Mouse (Mus musculus): Measurements from ENCODE around the gene Cntn1.
"Not testable (repeated sequence)": the region's sequence is repeated elsewhere in the genome, so short reads cannot be mapped to it uniquely, and the experiment has no call there.

The Cntn1 gene

GRCm38 (mm10) chr15:92271801-92272365, 220.9 kb downstream of the Cntn1 start:
- DNase-seq: no peak

GRCm38 (mm10) chr15:92276826-92277225, 225.9 kb downstream of the Cntn1 start:
- DNase-seq: no peak

- no peak for DNase-seq
Measured at GRCm38 (mm10) chr15:92277984-92278383, 227.0 kb downstream of the Cntn1 start.

GRCm38 (mm10) chr15:92280966-92281365, 230.0 kb downstream of the Cntn1 start:
- DNase-seq: no peak

GRCm38 (mm10) chr15:92287616-92288015, 236.7 kb downstream of the Cntn1 start:
- no peak for DNase-seq

- DNase-seq: no peak
Measured at GRCm38 (mm10) chr15:92296479-92296878, 245.5 kb downstream of the Cntn1 start.

- no peak for DNase-seq
Measured at GRCm38 (mm10) chr15:92302796-92303195, 251.8 kb downstream of the Cntn1 start.

- DNase-seq: no peak
Measured at GRCm38 (mm10) chr15:92304221-92304620, 253.3 kb downstream of the Cntn1 start.

GRCm38 (mm10) chr15:92321959-92322358, 271.0 kb downstream of the Cntn1 start:
- DNase-seq: no peak

- DNase-seq: no peak
Measured at GRCm38 (mm10) chr15:92327111-92327510, 276.1 kb downstream of the Cntn1 start.

- DNase-seq: no peak
Measured at GRCm38 (mm10) chr15:92340253-92340652, 289.3 kb downstream of the Cntn1 start.

GRCm38 (mm10) chr15:92341424-92341823, 290.5 kb downstream of the Cntn1 start:
- DNase-seq: no peak

- no peak for DNase-seq
Measured at GRCm38 (mm10) chr15:92344136-92344869, 293.3 kb downstream of the Cntn1 start.

- no peak for DNase-seq
Measured at GRCm38 (mm10) chr15:92347426-92347825, 296.5 kb downstream of the Cntn1 start.

- DNase-seq: no peak
Measured at GRCm38 (mm10) chr15:92347902-92348301, 296.9 kb downstream of the Cntn1 start.

- not testable (repeated sequence) for DNase-seq
Measured at GRCm38 (mm10) chr15:92348453-92348852, 297.5 kb downstream of the Cntn1 start.

GRCm38 (mm10) chr15:92364153-92364552, 313.2 kb downstream of the Cntn1 start:
- DNase-seq: no peak

GRCm38 (mm10) chr15:92364592-92364991, 313.6 kb downstream of the Cntn1 start:
- DNase-seq: no peak

All from kidney, adult 9 months (tissue).